Mouse (Mus musculus) kidney, adult 2 months (tissue): ENCODE data around the gene Bhmt2.

Experiments used
- CTCF ChIP-seq: fragments of 200-500 bp; conservative IDR thresholded peaks from 2 replicates; pipeline ENCODE4 v1.5.1; 2011; ENCODE audit warnings: low read depth, mild to moderate bottlenecking, control low read depth, low read length, moderate library complexity, mixed read lengths; ENCODE audit not compliant: insufficient read depth, insufficient read length
- POLR2A ChIP-seq: fragments of 200-500 bp; IDR thresholded peaks from one replicate; pipeline ENCODE4 v1.6.1; 2011; ENCODE audit warnings: low read depth, low read length, control low read depth

DNA sequence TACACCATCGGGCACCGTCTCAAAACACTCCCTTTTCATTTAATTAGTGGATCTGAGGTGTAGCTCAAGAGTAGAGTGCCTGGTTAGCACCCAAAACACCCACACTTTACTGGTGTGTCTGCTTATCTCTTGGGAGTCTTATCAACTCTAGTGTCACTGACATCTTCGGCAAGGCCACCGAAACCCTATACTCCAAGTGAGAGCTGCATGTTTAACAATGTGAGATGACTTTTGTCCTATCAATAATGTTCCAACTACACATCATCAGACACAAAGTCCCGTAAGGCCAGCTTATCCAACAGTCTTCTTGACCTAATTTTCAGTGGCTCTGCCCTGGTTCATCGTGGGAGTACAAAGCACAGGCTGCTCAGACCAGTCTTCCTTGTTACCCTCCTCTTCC is 20.7 kb downstream of the Bhmt2 start:
- TF ChIP-seq CTCF: no peak
- TF ChIP-seq POLR2A: no peak
